Mouse (Mus musculus) spleen, postnatal 14 days (tissue): ENCODE data around the gene Shc2.

Source experiments
- DNase-seq, 2 experiments: peaks; one replicate each; pipeline ENCODE4 v3.0.0; 2021 to 2022; ENCODE audit warnings: low spot score in 2 of 2

The Shc2 gene

DNA sequence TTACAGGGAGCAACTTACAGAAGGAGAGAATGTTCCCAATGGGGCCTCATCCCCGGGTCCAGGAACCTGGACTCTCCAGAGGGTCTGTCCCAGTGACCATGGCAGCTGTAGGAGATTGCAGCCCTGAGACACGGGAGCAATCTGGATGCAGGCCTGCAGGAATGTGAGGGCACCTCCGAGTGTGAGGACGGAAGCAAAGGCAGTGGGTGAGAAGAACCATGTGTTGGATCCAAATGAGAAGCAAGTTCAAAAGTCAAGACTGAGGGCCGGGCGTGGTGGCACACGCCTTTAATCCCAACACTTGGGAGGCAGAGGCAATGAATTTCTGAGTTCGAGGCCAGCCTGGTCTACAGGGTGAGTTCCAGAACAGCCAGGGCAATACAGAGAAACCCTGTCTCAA, 56.2 kb downstream of the Shc2 start:
- no peak for DNase-seq

- peak in 1 of 2 experiments; percentile 45 for DNase-seq
Observed at GRCm38 (mm10) chr10:79580811-79581210, 56.9 kb downstream of the Shc2 start.

DNA sequence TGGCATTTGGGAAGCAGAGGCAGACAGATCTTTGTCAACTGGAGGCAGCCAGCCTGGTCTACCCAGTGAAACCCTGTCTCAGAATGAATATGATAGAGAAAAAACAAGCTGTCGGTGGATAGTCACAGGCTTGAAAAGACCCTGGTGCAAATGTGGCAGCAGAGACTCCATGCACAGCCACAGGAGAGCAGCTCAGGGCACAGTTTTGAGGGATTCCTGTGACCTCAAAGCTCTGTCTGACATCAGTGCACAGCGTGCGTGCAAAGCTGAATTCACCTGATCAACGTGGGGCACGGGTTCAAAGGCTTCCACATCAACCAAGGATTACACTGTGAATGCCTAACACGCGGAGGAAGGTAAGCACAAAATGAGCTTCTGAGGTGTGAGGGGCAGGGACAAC, 57.4 kb downstream of the Shc2 start:
- no peak for DNase-seq

DNA sequence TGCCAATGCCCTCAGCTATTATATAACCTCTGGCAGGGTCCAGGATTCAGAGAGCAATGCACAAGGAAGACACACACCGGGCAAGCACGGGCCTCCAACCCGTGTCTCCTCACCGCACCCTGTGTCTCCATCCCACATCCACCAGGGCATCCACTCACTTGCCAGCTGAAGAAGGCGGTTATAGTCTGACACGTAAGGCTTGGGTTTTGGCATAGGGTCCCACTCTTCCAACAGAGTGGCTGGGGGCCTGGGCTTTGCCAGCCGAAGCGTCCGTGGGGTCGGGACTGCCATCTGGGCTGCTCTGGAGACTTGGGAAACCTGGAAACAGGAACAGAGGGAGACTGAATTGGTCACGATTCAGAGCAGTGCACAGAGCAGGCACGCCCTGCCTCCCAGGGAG, 57.9 kb downstream of the Shc2 start:
- DNase-seq, result no peak

DNA sequence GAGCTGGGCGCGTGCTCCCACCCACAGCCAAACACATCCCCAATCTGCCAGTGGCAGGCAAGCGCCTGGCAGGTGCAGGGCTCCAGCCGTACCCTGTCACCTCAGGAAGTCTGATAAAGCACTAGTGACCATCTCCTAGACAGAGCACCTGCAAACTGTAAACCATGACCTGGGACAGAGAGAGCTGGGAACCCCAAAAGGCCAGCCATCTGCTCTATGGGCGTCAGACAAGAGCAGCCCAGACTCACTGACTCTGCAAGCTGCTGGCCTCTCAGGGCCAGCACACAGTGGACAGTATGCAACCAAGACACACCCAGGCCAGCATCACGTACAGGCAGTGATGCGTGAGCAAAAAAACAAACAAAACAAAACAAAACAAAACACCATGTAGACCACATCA, 58.8 kb downstream of the Shc2 start:
- no peak for DNase-seq

DNA sequence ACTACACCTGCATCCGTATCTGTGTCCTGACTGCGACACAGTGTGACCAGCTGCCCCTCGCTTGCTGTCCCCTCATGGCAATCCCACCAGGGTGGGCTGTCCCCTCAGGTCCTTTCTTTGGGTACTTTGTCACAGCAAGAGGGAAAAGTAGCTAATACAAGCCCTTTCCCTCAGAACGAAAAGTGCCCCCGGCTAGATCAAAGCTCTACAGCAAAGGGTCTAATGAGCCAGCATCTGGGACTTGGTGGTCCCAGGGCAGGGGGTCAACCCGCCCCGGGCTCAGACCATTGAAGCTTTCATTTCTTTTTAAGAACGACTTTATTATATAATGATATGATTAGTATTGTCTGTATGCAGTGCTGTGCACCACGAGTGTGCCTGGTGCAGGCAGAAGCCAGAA, 59.4 kb downstream of the Shc2 start:
- DNase-seq, result no peak

- no peak for DNase-seq
Observed at GRCm38 (mm10) chr10:79577376-79577775, 60.3 kb downstream of the Shc2 start.

- DNase-seq, result no peak
Observed at GRCm38 (mm10) chr10:79575754-79576153, 62.0 kb downstream of the Shc2 start.

DNA sequence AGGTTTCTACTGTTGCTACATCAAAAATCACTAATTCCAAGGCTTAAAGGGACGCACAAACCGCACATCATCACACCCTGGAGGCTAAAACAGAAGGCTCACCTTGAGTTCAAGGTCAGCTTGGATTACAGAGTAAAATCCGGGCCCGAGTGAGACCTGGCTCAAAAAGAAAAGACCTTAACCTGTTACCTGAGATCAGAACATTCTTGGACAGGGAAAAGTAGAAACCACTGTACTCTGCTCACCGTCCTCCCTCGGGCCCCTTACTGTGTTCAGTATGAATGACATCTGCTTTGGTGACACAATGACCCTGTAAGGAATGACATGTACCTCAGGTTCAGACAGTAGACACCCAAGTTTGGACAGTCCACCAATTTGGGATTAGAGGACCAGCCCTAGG, 62.9 kb downstream of the Shc2 start:
- DNase-seq, result no peak

- DNase-seq, result no peak
Observed at GRCm38 (mm10) chr10:79574350-79574749, 63.4 kb downstream of the Shc2 start.

DNA sequence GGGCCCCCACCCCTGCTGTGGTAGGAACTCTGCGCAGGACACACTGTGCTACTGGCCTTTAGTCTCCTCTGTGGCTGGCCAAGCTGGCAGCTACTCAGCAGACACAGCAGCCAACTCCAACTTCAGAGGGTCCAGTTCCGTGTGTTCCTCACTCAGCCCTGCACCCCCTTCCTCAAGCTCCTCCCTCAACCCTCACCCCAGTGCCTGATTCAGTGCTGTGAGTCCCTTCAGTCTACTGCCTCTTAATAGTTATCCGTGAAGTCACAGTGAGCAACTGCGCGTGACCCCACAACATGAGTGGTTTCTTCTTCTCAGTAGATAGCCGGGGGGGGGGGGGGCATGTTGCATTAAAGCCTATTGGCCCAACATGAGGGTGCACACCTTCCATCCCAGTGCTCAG, 64.1 kb downstream of the Shc2 start:
- DNase-seq, result no peak

GRCm38 (mm10) chr10:79571314-79571713, 66.4 kb downstream of the Shc2 start:
- no peak for DNase-seq

DNA sequence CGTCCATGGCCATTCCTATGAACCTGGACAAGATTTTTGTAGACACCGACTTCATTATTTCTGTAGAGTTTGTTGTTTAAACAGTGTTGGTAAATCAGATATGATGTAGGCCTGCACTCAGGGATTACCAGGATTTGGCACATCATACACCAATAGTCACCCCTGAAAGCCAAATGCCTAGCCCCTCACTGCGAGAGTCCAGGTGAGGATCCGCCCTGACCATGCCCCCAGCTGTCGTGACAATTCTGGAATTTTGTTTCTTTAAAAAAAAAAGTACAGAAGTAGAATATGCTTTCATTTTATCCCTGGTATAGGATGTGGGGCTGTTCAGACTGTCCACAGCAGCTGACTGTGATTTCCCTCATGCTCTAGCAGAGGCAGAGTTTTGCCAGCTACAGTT, 67.8 kb downstream of the Shc2 start:
- no peak for DNase-seq
